Mouse (Mus musculus) stomach, postnatal 0 days (tissue): ENCODE results near the gene Rsph1.

Experiments
- CTCF ChIP-seq: IDR thresholded peaks from 2 replicates; pipeline ENCODE4 v1.5.1; 2016; ENCODE audit warnings: antibody characterized with exemption, low read depth, mild to moderate bottlenecking, moderate library complexity
- EP300 ChIP-seq: optimal IDR thresholded peaks from 2 replicates; pipeline ENCODE3; 2016; ENCODE audit warnings: antibody characterized with exemption

DNA sequence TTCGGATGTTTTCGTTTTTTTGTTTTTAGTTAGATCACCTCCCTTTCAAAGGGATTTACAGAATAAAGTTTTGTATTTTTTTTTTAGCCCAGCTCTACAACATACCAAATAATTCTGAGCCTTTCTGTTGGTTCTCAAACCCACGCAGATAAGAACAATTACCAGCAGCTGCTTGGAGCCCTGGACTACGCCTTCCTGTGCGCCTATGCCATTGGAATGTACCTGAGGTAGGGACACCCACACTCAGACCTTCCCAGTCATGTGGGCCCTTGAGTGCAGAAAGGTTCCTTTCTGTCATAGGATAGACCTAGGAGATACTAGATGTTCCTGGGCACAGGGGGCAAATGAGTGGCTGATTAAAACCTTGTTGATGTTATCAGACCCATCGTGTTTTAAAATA, 38.8 kb upstream of the Rsph1 start:
- TF ChIP-seq CTCF, result no peak
- TF ChIP-seq EP300, result no peak
